Mouse (Mus musculus): ENCODE measurements around the gene Pxn. TPM values are rescaled to one million over a fixed set of nuclear protein-coding genes. Genes with fewer than 3 reads are reported as not detected.
A peak's percentile ranks its signal among the peaks of the same experiment; 100 is the strongest.

The Pxn gene
- total and polyA plus RNA-seq, 2 experiments from 2014 or later: 19.9 to 66.6 TPM

GRCm38 (mm10) chr5:115484996-115485395, 21.5 kb upstream of the Pxn start:
- Histone ChIP-seq H3K9ac (replicated peaks; ENCODE audit: low read depth, low read length) (peak overlapping the region; percentile 62), H3K4me2 (ENCODE audit: low read depth, low read length) (peak overlapping the region; percentile 70), H3K36me3 (replicated peaks; ENCODE audit: control insufficient read depth, insufficient read depth, low read length) (peaks cover 3% of the 10 kb centered on the region; the same call in 1 of the 2 replicates), H3K4me1 (ENCODE audit: control insufficient read depth, insufficient read depth) (peaks cover 7% of the 10 kb centered on the region; the same call in 1 of the 2 replicates), H3K27ac (ENCODE audit: low read depth) (peak overlapping the region; percentile 81), H3K4me3 (ENCODE audit: low read depth, low read length) (peak overlapping the region; percentile 49), H3K27me3 (ENCODE audit: control insufficient read depth, insufficient read depth, low read length) (no peaks in the 10 kb centered on the region), H3K9me3 (replicated peaks; ENCODE audit: control insufficient read depth, low read length) (no peaks in the 10 kb centered on the region)
- DNase-seq (ENCODE audit: low spot score) (no peak), ATAC-seq (ENCODE audit: insufficient read depth, low read depth) (no peak)
- 61% methylated on average over 5 of the region's 5 CpGs for WGBS
- TF ChIP-seq CTCF (IDR thresholded peaks at IDR 0.05; ENCODE audit: low read depth) (no peak), EP300 (IDR thresholded peaks at IDR 0.05; ENCODE audit: low read depth) (no peak)

- no peak for DNase-seq (ENCODE audit: low spot score)
- 83% methylated on average over 18 of the region's 18 CpGs for WGBS
- TF ChIP-seq EP300 (IDR thresholded peaks at IDR 0.05; ENCODE audit: low read depth) (no peak), CTCF (IDR thresholded peaks at IDR 0.05; ENCODE audit: low read depth) (no peak)
- Histone ChIP-seq H3K9ac (replicated peaks; ENCODE audit: low read depth, low read length) (no peak overlapping the region), H3K4me2 (ENCODE audit: low read depth, low read length) (no peak overlapping the region), H3K27me3 (ENCODE audit: control insufficient read depth, insufficient read depth, low read length) (no peaks in the 10 kb centered on the region), H3K27ac (ENCODE audit: low read depth) (no peak overlapping the region), H3K4me1 (ENCODE audit: control insufficient read depth, insufficient read depth) (peaks cover 7% of the 10 kb centered on the region; the same call in 1 of the 2 replicates), H3K4me3 (ENCODE audit: low read depth, low read length) (no peak overlapping the region), H3K36me3 (replicated peaks; ENCODE audit: control insufficient read depth, insufficient read depth, low read length) (no peaks in the 10 kb centered on the region), H3K9me3 (replicated peaks; ENCODE audit: control insufficient read depth, low read length) (no peaks in the 10 kb centered on the region)
- ATAC-seq (ENCODE audit: insufficient read depth, low read depth): no peak
These were observed 20.8 kb upstream of the Pxn start for GRCm38 (mm10) chr5:115485489-115486205.

- no peaks in the 10 kb centered on the region for H3K27me3 ChIP-seq (ENCODE audit: control insufficient read depth, insufficient read depth, low read length)
- DNase-seq (ENCODE audit: low spot score): no peak
- no peak overlapping the region for H3K27ac ChIP-seq (ENCODE audit: low read depth)
- H3K9me3 ChIP-seq (replicated peaks; ENCODE audit: control insufficient read depth, low read length): no peaks in the 10 kb centered on the region
- H3K4me3 ChIP-seq (ENCODE audit: low read depth, low read length): no peak overlapping the region
- H3K4me1 ChIP-seq (ENCODE audit: control insufficient read depth, insufficient read depth): peaks cover 12% of the 10 kb centered on the region; the same call in 1 of the 2 replicates
- H3K36me3 ChIP-seq (replicated peaks; ENCODE audit: control insufficient read depth, insufficient read depth, low read length): no peaks in the 10 kb centered on the region
- WGBS: 46% methylated on average over 4 of the region's 4 CpGs
- no peak for ATAC-seq (ENCODE audit: insufficient read depth, low read depth)
- H3K4me2 ChIP-seq (ENCODE audit: low read depth, low read length): no peak overlapping the region
- TF ChIP-seq CTCF (IDR thresholded peaks at IDR 0.05; ENCODE audit: low read depth): no peak
- no peak for TF ChIP-seq EP300 (IDR thresholded peaks at IDR 0.05; ENCODE audit: low read depth)
- no peak overlapping the region for H3K9ac ChIP-seq (replicated peaks; ENCODE audit: low read depth, low read length)
These were observed 19.8 kb upstream of the Pxn start for GRCm38 (mm10) chr5:115486726-115487125.

- ATAC-seq (ENCODE audit: insufficient read depth, low read depth): no peak
- WGBS: 84% methylated on average over 8 of the region's 8 CpGs
- peaks cover 12% of the 10 kb centered on the region; the same call in 1 of the 2 replicates for H3K4me1 ChIP-seq (ENCODE audit: control insufficient read depth, insufficient read depth)
- no peak for DNase-seq (ENCODE audit: low spot score)
- no peaks in the 10 kb centered on the region for H3K27me3 ChIP-seq (ENCODE audit: control insufficient read depth, insufficient read depth, low read length)
- no peak overlapping the region for H3K4me3 ChIP-seq (ENCODE audit: low read depth, low read length)
- TF ChIP-seq CTCF (IDR thresholded peaks at IDR 0.05; ENCODE audit: low read depth) (no peak), EP300 (IDR thresholded peaks at IDR 0.05; ENCODE audit: low read depth) (no peak)
- H3K9me3 ChIP-seq (replicated peaks; ENCODE audit: control insufficient read depth, low read length): no peaks in the 10 kb centered on the region
- no peak overlapping the region for H3K4me2 ChIP-seq (ENCODE audit: low read depth, low read length)
- no peaks in the 10 kb centered on the region for H3K36me3 ChIP-seq (replicated peaks; ENCODE audit: control insufficient read depth, insufficient read depth, low read length)
- H3K9ac ChIP-seq (replicated peaks; ENCODE audit: low read depth, low read length): no peak overlapping the region
- H3K27ac ChIP-seq (ENCODE audit: low read depth): no peak overlapping the region
These were observed 19.1 kb upstream of the Pxn start for GRCm38 (mm10) chr5:115487353-115487752.

GRCm38 (mm10) chr5:115487942-115488580, 18.4 kb upstream of the Pxn start:
- no peak overlapping the region for H3K9ac ChIP-seq (replicated peaks; ENCODE audit: low read depth, low read length)
- H3K27me3 ChIP-seq (ENCODE audit: control insufficient read depth, insufficient read depth, low read length): no peaks in the 10 kb centered on the region
- peaks cover 12% of the 10 kb centered on the region; the same call in 1 of the 2 replicates for H3K4me1 ChIP-seq (ENCODE audit: control insufficient read depth, insufficient read depth)
- ATAC-seq (ENCODE audit: insufficient read depth, low read depth) (no peak), DNase-seq (ENCODE audit: low spot score) (no peak)
- no peak overlapping the region for H3K4me2 ChIP-seq (ENCODE audit: low read depth, low read length)
- no peaks in the 10 kb centered on the region for H3K36me3 ChIP-seq (replicated peaks; ENCODE audit: control insufficient read depth, insufficient read depth, low read length)
- 73% methylated on average over 9 of the region's 9 CpGs for WGBS
- TF ChIP-seq EP300 (IDR thresholded peaks at IDR 0.05; ENCODE audit: low read depth) (no peak), CTCF (IDR thresholded peaks at IDR 0.05; ENCODE audit: low read depth) (no peak)
- peak overlapping the region; percentile 100; the same call in 1 of the 2 replicates for H3K27ac ChIP-seq (ENCODE audit: low read depth)
- H3K9me3 ChIP-seq (replicated peaks; ENCODE audit: control insufficient read depth, low read length): no peaks in the 10 kb centered on the region
- H3K4me3 ChIP-seq (ENCODE audit: low read depth, low read length): no peak overlapping the region; the same call in 1 of the 2 replicates
